Mouse (Mus musculus) right cerebral cortex, postnatal 4 days (tissue): ENCODE measurements around the gene Asphd1.
"Not testable (repeated sequence)": the region's sequence is repeated elsewhere in the genome, so short reads cannot be mapped to it uniquely, and the experiment has no call there.

Experiments used
- DNase-seq: peaks from one replicate; pipeline ENCODE4 v3.0.0-alpha.2; 2022

Asphd1 gene

GRCm38 (mm10) chr7:126950647-126951615 is 1.5 kb upstream of the Asphd1 start:
- peak; percentile 59 for DNase-seq

- peak; percentile 83 for DNase-seq
Observed at GRCm38 (mm10) chr7:126949793-126950646, 638 bp upstream of the Asphd1 start, which contains the start of gene Sez6l2. Gene Sez6l2, plus strand, starts transcription at chr7:126950563.

GRCm38 (mm10) chr7:126948626-126949025 is 756 bp downstream of the Asphd1 start:
- no peak for DNase-seq

- DNase-seq: peak; percentile 28
Observed at GRCm38 (mm10) chr7:126946530-126946929, 2.9 kb downstream of the Asphd1 start.

- DNase-seq: no peak
Observed at GRCm38 (mm10) chr7:126941801-126942200, 7.6 kb downstream of the Asphd1 start.

- DNase-seq: no peak
Observed at GRCm38 (mm10) chr7:126941171-126941570, 8.2 kb downstream of the Asphd1 start.

GRCm38 (mm10) chr7:126932652-126933051 is 16.7 kb downstream of the Asphd1 start:
- DNase-seq: no peak

- no peak for DNase-seq
Observed at GRCm38 (mm10) chr7:126929046-126929445, 20.3 kb downstream of the Asphd1 start.

- peak; percentile 91 for DNase-seq
Observed at GRCm38 (mm10) chr7:126928384-126929037, 20.9 kb downstream of the Asphd1 start, which contains the start of gene Kctd13. Gene Kctd13, plus strand, starts transcription at chr7:126928879.

- no peak for DNase-seq
Observed at GRCm38 (mm10) chr7:126926299-126926698, 23.1 kb downstream of the Asphd1 start.

GRCm38 (mm10) chr7:126923999-126924398 is 25.4 kb downstream of the Asphd1 start:
- no peak for DNase-seq

GRCm38 (mm10) chr7:126922624-126923060 is 26.7 kb downstream of the Asphd1 start, which contains the start of gene Tmem219:
Gene Tmem219, minus strand, starts transcription at chr7:126922917.
- DNase-seq: peak; percentile 31

- DNase-seq: no peak
Observed at GRCm38 (mm10) chr7:126921563-126921962, 27.8 kb downstream of the Asphd1 start.

- no peak for DNase-seq
Observed at GRCm38 (mm10) chr7:126919973-126920372, 29.4 kb downstream of the Asphd1 start.

- not testable (repeated sequence) for DNase-seq
Observed at GRCm38 (mm10) chr7:126918356-126918755, 31.0 kb downstream of the Asphd1 start.

- no peak for DNase-seq
Observed at GRCm38 (mm10) chr7:126914844-126915243, 34.5 kb downstream of the Asphd1 start.

- DNase-seq: no peak
Observed at GRCm38 (mm10) chr7:126905590-126905989, 43.8 kb downstream of the Asphd1 start.

- not testable (repeated sequence) for DNase-seq
Observed at GRCm38 (mm10) chr7:126899781-126900180, 49.6 kb downstream of the Asphd1 start.

GRCm38 (mm10) chr7:126898102-126898990 is 51.0 kb downstream of the Asphd1 start:
- DNase-seq: peak; percentile 99

- no peak for DNase-seq
Observed at GRCm38 (mm10) chr7:126897390-126898101, 51.8 kb downstream of the Asphd1 start.

- no peak for DNase-seq
Observed at GRCm38 (mm10) chr7:126896912-126897311, 52.5 kb downstream of the Asphd1 start.
